Mouse (Mus musculus) lung, adult 2 months (tissue): ENCODE data around the gene Sntg2. TPM values are rescaled to one million over a fixed set of nuclear protein-coding genes. Genes with fewer than 3 reads are reported as not detected.

Experiments
- DNase-seq: peaks from one replicate; pipeline ENCODE4 v3.0.0; 2022
- H3K4me1 ChIP-seq: fragments of 200-500 bp; 2 replicates; pipeline ENCODE4 v1.6.1; 2011; ENCODE audit warnings: low read length; ENCODE audit not compliant: control insufficient read depth, insufficient read depth
- H3K4me3 ChIP-seq: fragments of 200-500 bp; replicated peaks from 2 replicates; pipeline ENCODE3; 2011; ENCODE audit warnings: low read depth, mild to moderate bottlenecking, control low read depth, low read length; ENCODE audit errors: extremely low read depth
- CTCF ChIP-seq: fragments of 200-500 bp; IDR thresholded peaks from 2 replicates; pipeline ENCODE4 v1.5.1; 2011; ENCODE audit warnings: mild to moderate bottlenecking, low read length, control low read depth; ENCODE audit not compliant: insufficient read depth
- POLR2A ChIP-seq: fragments of 200-500 bp; IDR thresholded peaks from 2 replicates; pipeline ENCODE4 v1.6.1; 2011; ENCODE audit warnings: low read depth, mild to moderate bottlenecking, control low read depth, low read length, borderline replicate concordance; ENCODE audit errors: extremely low read depth
- WGBS: fragments of 180-500 bp; shearing (Covaris S2); methylation state at CpG from one replicate; pipeline ENCODE4 v1.1.7; 2018; 5-methylcytosine and 5-hydroxymethylcytosine counted together
- polyA plus RNA-seq: library from polyadenylated mRNA; depleted of rRNA; stranded (reverse); fragments of >200 nt; gene quantifications from 2 replicates; pipeline ENCODE4 v1.2.3, GENCODE M21; 2012

The Sntg2 gene
- polyA plus RNA-seq, 1 experiment, result 2.5 TPM

- TF ChIP-seq POLR2A (no peak), CTCF (no peak)
- no peak for DNase-seq
- 67% methylated on average over 2 of the region's 2 CpGs for WGBS
These were observed 158.4 kb downstream of the Sntg2 start for GRCm38 (mm10) chr12:30214761-30215160.

GRCm38 (mm10) chr12:30210388-30210787 lies 162.8 kb downstream of the Sntg2 start:
- no peaks in the 10 kb centered on the region for H3K4me1 ChIP-seq
- no peak for DNase-seq
- TF ChIP-seq POLR2A, result no peak
- no peak for TF ChIP-seq CTCF
- no peak overlapping the region for H3K4me3 ChIP-seq
- WGBS, result 70% methylated on average over 2 of the region's 2 CpGs

More at GRCm38 (mm10) chr12:30214761-30215160, 158.4 kb downstream of the Sntg2 start:
- H3K4me3 ChIP-seq, result no peak overlapping the region
- no peaks in the 10 kb centered on the region for H3K4me1 ChIP-seq

- no peak for TF ChIP-seq POLR2A
- TF ChIP-seq CTCF, result no peak
- WGBS, result 59% methylated on average over 2 of the region's 2 CpGs
- H3K4me3 ChIP-seq, result no peak overlapping the region
- H3K4me1 ChIP-seq, result no peaks in the 10 kb centered on the region
- DNase-seq, result no peak
These were observed 164.6 kb downstream of the Sntg2 start for GRCm38 (mm10) chr12:30208527-30208926.

- DNase-seq, result no peak
- no peak overlapping the region for H3K4me3 ChIP-seq
- 82% methylated on average over 5 of the region's 5 CpGs for WGBS
- no peak for TF ChIP-seq POLR2A
- no peak for TF ChIP-seq CTCF
- H3K4me1 ChIP-seq, result no peaks in the 10 kb centered on the region
These were observed 165.1 kb downstream of the Sntg2 start for GRCm38 (mm10) chr12:30208087-30208486.

GRCm38 (mm10) chr12:30204457-30204856 lies 168.7 kb downstream of the Sntg2 start:
- Histone ChIP-seq H3K4me1 (no peaks in the 10 kb centered on the region), H3K4me3 (no peak overlapping the region)
- DNase-seq, result no peak
- no peak for TF ChIP-seq CTCF
- no peak for TF ChIP-seq POLR2A
- WGBS, result 47% methylated on average over 4 of the region's 4 CpGs

GRCm38 (mm10) chr12:30202763-30203162 lies 170.4 kb downstream of the Sntg2 start:
- TF ChIP-seq CTCF (no peak), POLR2A (no peak)
- no peak for DNase-seq
- no peak overlapping the region for H3K4me3 ChIP-seq
- no peaks in the 10 kb centered on the region for H3K4me1 ChIP-seq
- WGBS, result 92% methylated on average over 1 of the region's 1 CpGs

GRCm38 (mm10) chr12:30201031-30201430 lies 172.1 kb downstream of the Sntg2 start:
- no peak overlapping the region for H3K4me3 ChIP-seq
- no peak for TF ChIP-seq CTCF
- TF ChIP-seq POLR2A, result no peak
- WGBS, result 85% methylated on average over 5 of the region's 5 CpGs
- no peaks in the 10 kb centered on the region for H3K4me1 ChIP-seq
- no peak for DNase-seq

GRCm38 (mm10) chr12:30200621-30201020 lies 172.6 kb downstream of the Sntg2 start:
- no peak for DNase-seq
- WGBS, result 79% methylated on average over 7 of the region's 7 CpGs
- TF ChIP-seq CTCF, result no peak
- no peak for TF ChIP-seq POLR2A
- H3K4me1 ChIP-seq, result no peaks in the 10 kb centered on the region
- no peak overlapping the region for H3K4me3 ChIP-seq

- no peak for DNase-seq
These were observed 173.4 kb downstream of the Sntg2 start for GRCm38 (mm10) chr12:30199735-30200134.

GRCm38 (mm10) chr12:30198250-30198649 lies 174.9 kb downstream of the Sntg2 start:
- H3K4me3 ChIP-seq, result no peak overlapping the region
- H3K4me1 ChIP-seq, result no peaks in the 10 kb centered on the region
- DNase-seq, result no peak
- 89% methylated on average over 1 of the region's 1 CpGs for WGBS
- no peak for TF ChIP-seq CTCF
- no peak for TF ChIP-seq POLR2A

More at GRCm38 (mm10) chr12:30199735-30200134, 173.4 kb downstream of the Sntg2 start:
- Histone ChIP-seq H3K4me1 (no peaks in the 10 kb centered on the region), H3K4me3 (no peak overlapping the region)
- WGBS, result 19% methylated on average over 2 of the region's 2 CpGs
- TF ChIP-seq CTCF (no peak), POLR2A (no peak)

- TF ChIP-seq POLR2A (no peak), CTCF (no peak)
- no peak for DNase-seq
- Histone ChIP-seq H3K4me3 (no peak overlapping the region), H3K4me1 (no peaks in the 10 kb centered on the region)
- 68% methylated on average over 3 of the region's 3 CpGs for WGBS
These were observed 191.5 kb downstream of the Sntg2 start for GRCm38 (mm10) chr12:30181721-30182120.
